Mouse (Mus musculus) v-Abl transformed pro-B cells (cell line): ENCODE measurements around the gene Kcnip2.

Experiments used
- in situ Hi-C, 2 experiments: fragments of 400-800 bp; cut with MboI; formaldehyde crosslinking; loops; one replicate each; pipeline ENCODE4 v1.15.1; 2025; ENCODE audit not compliant: unreplicated experiment in 2 of 2

Gene Kcnip2

GRCm38 (mm10) chr19:45815831-45816405 is at the start of gene Kcnip2:
TSS of gene Kcnip2 (minus strand) at chr19:45816061.
- in situ Hi-C loops, result no loop called here

DNA sequence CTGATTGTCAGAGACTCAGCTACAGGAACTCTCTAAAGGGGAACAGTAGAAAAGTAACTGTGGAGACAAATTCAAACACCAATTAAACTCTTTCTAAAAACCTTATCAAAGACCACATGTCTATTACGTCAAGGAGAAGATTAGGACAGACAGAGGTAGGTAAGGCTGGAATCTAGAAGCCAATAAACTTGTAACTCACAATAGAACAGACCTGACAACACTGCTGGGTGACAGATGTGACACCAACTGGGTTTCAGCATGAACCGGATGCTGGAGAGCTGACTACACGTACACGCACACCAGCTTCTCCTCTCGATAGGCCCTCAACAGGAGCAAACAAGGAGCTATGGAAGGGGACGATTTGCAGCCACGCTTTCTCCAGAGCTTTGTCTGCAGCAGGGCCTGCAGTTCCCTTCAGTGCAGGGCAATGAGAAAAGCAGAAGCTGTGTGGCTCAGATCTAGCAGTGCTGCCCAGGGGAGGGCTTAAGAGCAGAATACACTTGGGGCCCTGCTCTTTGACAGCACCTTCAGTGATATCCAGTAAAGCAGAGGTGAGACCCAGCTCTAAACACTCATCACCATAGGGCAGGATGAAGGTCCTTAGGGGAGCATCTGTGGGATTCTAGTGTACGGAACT is 39.5 kb upstream of the Kcnip2 start:
- in situ Hi-C loops, result no loop called here

GRCm38 (mm10) chr19:45854521-45854920 is 38.7 kb upstream of the Kcnip2 start:
- in situ Hi-C loops, result no loop called here

DNA sequence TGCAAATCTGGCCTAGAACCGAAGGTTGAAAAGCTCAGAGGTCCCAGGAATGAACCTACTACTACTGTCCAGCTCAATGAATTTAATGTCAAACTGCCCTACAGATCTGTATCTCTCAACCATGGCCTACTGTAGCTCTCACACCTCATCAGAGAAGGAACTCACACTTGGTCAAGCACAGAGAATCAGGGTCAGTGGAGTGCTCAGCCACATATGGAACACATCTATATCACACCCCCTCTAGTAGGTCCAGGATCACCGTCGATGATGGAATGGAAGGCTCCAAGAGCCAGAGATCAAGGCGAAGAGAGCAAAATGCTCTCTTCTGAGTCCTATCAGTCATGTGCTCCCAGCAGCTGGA is 31.9 kb upstream of the Kcnip2 start:
- in situ Hi-C loops, result loop anchor here (5.0 to 10.0 kb wide), 3 partner anchors 35 to 107 kb away; no protein-coding TSS in a partner anchor

DNA sequence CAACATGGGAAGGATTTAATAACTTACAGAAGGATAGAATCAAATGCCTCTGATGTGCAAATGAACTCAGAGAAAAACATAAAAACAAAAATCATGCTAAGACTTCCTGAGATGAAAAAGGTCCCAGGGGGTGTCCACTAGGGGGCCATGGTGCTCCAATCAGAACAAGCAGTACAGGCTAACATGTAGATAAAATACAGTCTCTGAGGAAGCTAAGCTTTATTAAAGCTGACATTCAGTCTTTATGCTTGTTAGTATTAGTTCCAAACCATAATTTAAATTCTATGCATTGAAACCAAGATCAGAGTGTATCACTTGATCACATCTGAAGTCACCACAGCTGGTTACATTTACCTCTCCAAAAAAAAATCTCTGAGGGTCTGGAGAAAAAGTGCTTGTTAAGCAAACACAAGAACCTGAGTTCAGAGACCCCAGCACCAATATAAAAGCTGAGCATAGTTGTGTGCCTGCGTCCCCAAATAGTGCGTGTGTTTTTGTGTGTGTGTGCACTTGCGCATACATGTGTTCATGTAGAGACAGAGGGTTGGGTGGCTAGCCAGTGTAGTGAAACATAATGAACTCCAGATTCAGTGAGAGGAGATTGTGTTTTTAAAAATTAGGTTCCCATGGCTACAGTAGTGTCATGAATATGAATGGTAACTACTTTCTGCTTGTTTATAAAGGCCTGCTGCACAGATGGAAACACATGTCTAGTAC is 31.3 kb upstream of the Kcnip2 start:
- in situ Hi-C loops, result loop anchor here (5.0 to 10.0 kb wide), 3 partner anchors 35 to 108 kb away; no protein-coding TSS in a partner anchor

DNA sequence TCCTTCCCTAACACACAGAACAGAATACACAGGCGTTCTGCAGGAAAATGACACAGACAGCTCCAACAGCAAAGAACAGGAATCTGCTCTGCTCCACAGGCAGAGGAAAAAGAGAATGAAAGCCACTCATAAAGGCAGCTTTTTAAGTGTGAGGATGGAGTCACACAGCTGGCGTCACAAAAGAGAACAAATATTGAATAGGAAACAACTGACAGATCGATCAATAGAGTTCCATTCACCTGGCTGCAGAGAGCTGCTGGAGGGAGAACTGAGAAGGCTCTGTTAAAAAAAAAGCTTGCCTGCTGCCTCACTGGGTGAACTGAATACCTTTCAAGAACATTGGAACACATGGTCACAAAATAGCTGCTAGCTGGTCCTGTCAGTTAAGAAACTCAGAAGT is 28.3 kb upstream of the Kcnip2 start:
- in situ Hi-C loops, result loop anchor here in 1 of 2 experiments (10.0 kb wide), 1 partner anchor 111 kb away; no protein-coding TSS in a partner anchor

- in situ Hi-C loops, result loop anchor here in 1 of 2 experiments (10.0 kb wide), 1 partner anchor 111 kb away; no protein-coding TSS in a partner anchor
Measured at GRCm38 (mm10) chr19:45843424-45843823, 27.6 kb upstream of the Kcnip2 start.

- in situ Hi-C loops, result no loop called here
Measured at GRCm38 (mm10) chr19:45837050-45837994, 21.5 kb upstream of the Kcnip2 start.

DNA sequence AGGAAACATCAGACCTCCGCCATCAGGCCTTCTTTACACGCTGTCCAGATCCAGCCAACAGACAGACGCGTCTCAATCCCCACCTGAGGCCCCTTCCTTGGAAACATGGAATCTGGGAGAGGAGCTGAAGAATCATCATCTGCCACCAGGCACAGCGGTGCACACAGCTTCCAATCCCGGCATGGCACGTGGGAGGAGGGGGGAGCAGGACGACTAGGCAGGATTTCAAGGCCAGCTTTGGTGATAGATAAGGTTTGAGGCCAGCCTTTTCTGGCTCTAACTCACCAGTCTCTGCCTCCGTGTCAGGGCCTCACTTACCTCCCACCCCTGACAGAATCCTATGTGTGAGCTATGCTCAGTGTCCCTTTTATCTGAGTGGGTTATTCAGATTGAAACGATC is 19.6 kb upstream of the Kcnip2 start:
- in situ Hi-C loops, result no loop called here

DNA sequence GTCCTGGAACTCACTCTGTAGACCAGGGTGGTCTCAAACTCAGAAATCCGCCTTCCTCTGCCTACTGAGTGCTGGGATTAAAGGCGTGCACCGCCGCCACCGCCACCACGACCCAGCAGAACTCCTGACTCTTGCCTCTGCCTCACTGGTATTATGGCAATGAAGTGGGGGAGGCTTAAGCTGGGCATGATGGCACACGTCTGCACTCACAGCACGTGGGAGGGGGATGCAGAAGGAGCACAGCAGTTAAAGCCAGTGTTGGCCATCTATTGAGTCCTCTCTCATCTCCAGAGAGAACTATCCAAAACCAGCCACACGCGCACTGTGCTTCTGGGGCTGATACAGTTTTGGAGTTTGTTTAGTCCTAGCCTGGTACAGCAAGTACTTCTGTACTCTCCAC is 17.8 kb upstream of the Kcnip2 start:
- in situ Hi-C loops, result no loop called here

GRCm38 (mm10) chr19:45830679-45831078 is 14.8 kb upstream of the Kcnip2 start:
- in situ Hi-C loops, result no loop called here

DNA sequence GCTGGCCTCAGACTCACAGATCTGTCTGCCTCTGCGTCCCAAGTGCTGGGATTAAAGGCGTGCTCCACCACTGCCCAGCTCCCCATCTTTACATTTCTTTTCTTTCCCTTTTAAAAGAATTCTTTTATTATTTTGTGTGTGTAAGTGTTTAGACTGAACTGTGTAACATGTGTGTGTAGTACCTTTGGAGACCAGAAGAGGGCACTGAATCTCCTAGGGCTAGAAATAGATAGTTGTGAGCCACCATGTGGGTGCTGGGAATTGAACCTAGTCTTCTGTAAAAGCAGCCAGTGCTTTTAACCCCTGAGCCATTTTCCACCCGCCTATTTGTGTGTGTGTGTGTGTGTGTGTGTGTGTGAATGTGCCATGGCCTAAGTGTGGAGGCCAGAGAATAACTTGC is 11.9 kb upstream of the Kcnip2 start:
- in situ Hi-C loops, result no loop called here

DNA sequence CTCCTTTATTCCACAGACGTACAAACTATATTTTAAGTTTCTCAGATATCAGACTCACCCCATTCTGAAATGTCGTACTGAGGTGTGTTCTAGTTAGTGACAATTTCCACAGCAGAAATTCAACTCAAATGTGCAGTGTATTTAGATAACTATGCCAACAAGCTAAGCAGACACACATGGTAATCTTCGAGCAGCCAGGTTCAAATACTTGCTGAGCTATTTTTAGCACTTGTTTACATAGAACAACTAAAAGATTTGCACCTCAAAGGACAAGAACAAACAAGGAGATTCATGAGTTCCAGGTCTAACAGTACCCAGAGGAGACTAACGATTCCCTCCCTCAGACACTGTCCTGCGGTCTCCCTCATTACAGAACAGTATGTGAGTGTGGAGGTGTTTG is 11.3 kb upstream of the Kcnip2 start:
- in situ Hi-C loops, result no loop called here

GRCm38 (mm10) chr19:45826146-45826545 is 10.3 kb upstream of the Kcnip2 start:
- in situ Hi-C loops, result no loop called here

- in situ Hi-C loops, result no loop called here
Measured at GRCm38 (mm10) chr19:45821832-45822231, 6.0 kb upstream of the Kcnip2 start.

GRCm38 (mm10) chr19:45817816-45818490 is 2.1 kb upstream of the Kcnip2 start:
- in situ Hi-C loops, result no loop called here

DNA sequence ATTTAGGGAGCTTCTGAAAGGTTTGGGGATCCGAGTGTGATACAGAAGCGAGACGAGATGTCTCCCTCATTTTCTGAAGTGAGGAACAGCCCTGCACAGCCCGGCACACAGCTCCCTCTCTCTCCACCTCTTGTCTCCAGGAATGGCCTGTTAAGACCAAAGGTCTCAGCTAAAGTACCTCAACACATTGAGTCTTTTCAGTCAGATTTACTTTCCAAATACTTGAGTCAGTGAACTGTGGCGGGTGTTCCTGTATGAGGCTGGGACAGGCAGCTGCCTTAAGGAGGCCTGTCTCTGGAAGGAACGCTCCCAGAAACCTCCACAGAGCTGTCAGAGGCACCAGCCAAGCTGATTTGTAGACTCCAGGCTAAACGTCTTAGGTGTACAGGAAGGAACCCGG is 866 bp upstream of the Kcnip2 start:
- in situ Hi-C loops, result no loop called here

DNA sequence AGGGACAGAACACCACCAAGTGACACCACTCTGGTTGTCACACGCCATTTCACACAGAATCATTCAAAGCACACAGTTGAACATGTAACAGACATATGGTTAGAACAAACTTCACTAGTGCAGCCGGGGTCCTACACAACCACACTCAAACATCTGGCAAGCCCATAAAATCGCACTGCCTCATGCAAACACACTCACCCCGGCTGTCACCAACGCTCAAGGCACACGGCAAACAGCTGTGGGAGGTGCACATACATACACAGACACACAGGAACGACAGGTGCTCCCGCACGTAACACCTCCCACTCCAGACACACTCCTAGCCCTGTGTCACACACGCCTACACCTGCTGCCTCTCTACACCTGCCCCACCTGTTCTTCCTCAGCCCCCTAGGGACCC is 691 bp downstream of the Kcnip2 start:
- in situ Hi-C loops, result no loop called here

- in situ Hi-C loops, result loop anchor here (5.0 kb wide), 2 partner anchors 138 to 204 kb away; no protein-coding TSS in a partner anchor
Measured at GRCm38 (mm10) chr19:45813801-45814200, 2.1 kb downstream of the Kcnip2 start.

- in situ Hi-C loops, result loop anchor here (5.0 kb wide), 2 partner anchors 139 to 204 kb away; no protein-coding TSS in a partner anchor
Measured at GRCm38 (mm10) chr19:45813263-45813662, 2.6 kb downstream of the Kcnip2 start.
